In genomic region chr8:71660325-71661120, GRCm38 (mm10) we compare ENCODE assay signal across 7 mouse cellular contexts. TPM values are rescaled to one million over a fixed set of nuclear protein-coding genes. Genes with fewer than 3 reads are reported as not detected.
DNase-seq lines count a peak whose midpoint lies in the region; ATAC-seq lines count a peak whose summit lies in the region.

No protein-coding gene starts in this region.

- no peak overlapping the region for H3K4me2 ChIP-seq in intestine, embryonic 16.5 days (ENCODE audit: low read depth, low read length)
- no peak overlapping the region for H3K4me2 ChIP-seq in midbrain, embryonic 12.5 days (replicated peaks)

- intact Hi-C loops in gastrocnemius, postnatal 14 days (cut with DNase I; ENCODE audit: low total_unique reads): loop anchor here (2.0 kb wide), 1 partner anchor 96 kb away; no protein-coding TSS in a partner anchor
- intact Hi-C loops in left cerebral cortex, postnatal 4 days (cut with DNase I): loop anchor here (10.0 kb wide), 1 partner anchor 96 kb away; the partner anchor contains the start of genes Nxnl1 and Slc27a1

- no peaks in the 10 kb centered on the region for H3K36me3 ChIP-seq in intestine, embryonic 16.5 days (ENCODE audit: control insufficient read depth, insufficient read depth, low read length)
- H3K36me3 ChIP-seq in midbrain, embryonic 12.5 days: no peaks in the 10 kb centered on the region

- peaks cover 25% of the 10 kb centered on the region for H3K27me3 ChIP-seq in intestine, embryonic 16.5 days (replicated peaks; ENCODE audit: control insufficient read depth, insufficient read depth, low read length)
- H3K27me3 ChIP-seq in midbrain, embryonic 12.5 days: peaks cover 92% of the 10 kb centered on the region

- ATAC-seq in intestine, embryonic 16.5 days: peak; percentile 40
- peak; percentile 67 for ATAC-seq in midbrain, embryonic 12.5 days (ENCODE audit: low FRiP score, low read depth)

- no peak overlapping the region for H3K4me3 ChIP-seq in intestine, embryonic 16.5 days (ENCODE audit: low read length)
- no peak overlapping the region for H3K4me3 ChIP-seq in midbrain, embryonic 12.5 days

- peaks cover 12% of the 10 kb centered on the region; the same call in 1 of the 2 replicates for H3K4me1 ChIP-seq in intestine, embryonic 16.5 days (ENCODE audit: control insufficient read depth, insufficient read depth, low read length)
- peaks cover 11% of the 10 kb centered on the region for H3K4me1 ChIP-seq in midbrain, embryonic 12.5 days

- H3K27ac ChIP-seq in intestine, embryonic 16.5 days (ENCODE audit: low read length): no peak overlapping the region
- no peak overlapping the region for H3K27ac ChIP-seq in midbrain, embryonic 12.5 days (replicated peaks)

- 8% methylated on average over 36 of the region's 36 CpGs for WGBS in intestine, embryonic 16.5 days
- WGBS in midbrain, embryonic 12.5 days: 7% methylated on average over 36 of the region's 36 CpGs

- H3K9ac ChIP-seq in intestine, embryonic 16.5 days (ENCODE audit: low read depth, low read length): no peak overlapping the region
- no peak overlapping the region for H3K9ac ChIP-seq in midbrain, embryonic 12.5 days (replicated peaks)

- peak; percentile 85 to 89 for DNase-seq in adrenal gland, adult 18-20 months (ENCODE audit: low spot score in 2 of 2)
- peak; percentile 93 for DNase-seq in embryo, embryonic 10 days (ENCODE audit: low spot score)
- peak; percentile 81 for DNase-seq in gastrocnemius, postnatal 14 days
- DNase-seq in left cerebral cortex, postnatal 4 days: peak; percentile 90
- DNase-seq in right cerebral cortex, postnatal 4 days: peak; percentile 95

- H3K9me3 ChIP-seq in intestine, embryonic 16.5 days (ENCODE audit: control insufficient read depth, low read length): no peaks in the 10 kb centered on the region
- no peaks in the 10 kb centered on the region for H3K9me3 ChIP-seq in midbrain, embryonic 12.5 days

RNA-seq across cellular contexts. Expression of gene Unc13a, which starts 11.0 kb away (rescaled TPM):
- 1 to 10 TPM; 5.9 to 7.9 TPM for total RNA-seq in adrenal gland, adult 18-20 months (2021)
- under 1 TPM; 0.18 to 0.20 TPM for total RNA-seq in gastrocnemius, postnatal 14 days (2021)
- polyA plus RNA-seq in intestine, embryonic 16.5 days (2015; fragmentation: Nextera tagmentation; extraction: Ambion mirVana): 0.98 and 1.2 TPM in 2 replicates
- 100 to 1,000 TPM; 204 to 221 TPM for total RNA-seq in left cerebral cortex, postnatal 4 days (2021)
- 12.8 and 16.9 TPM in 2 replicates for polyA plus RNA-seq in midbrain, embryonic 12.5 days (2016; fragmentation: Nextera tagmentation; extraction: Ambion mirVana)

RNA-seq across cellular contexts. Expression of gene Jak3, which starts 15.6 kb away (rescaled TPM):
- total RNA-seq in adrenal gland, adult 18-20 months (2021): 10 to 100 TPM; 11.6 to 17.3 TPM
- total RNA-seq in gastrocnemius, postnatal 14 days (2021): 1 to 10 TPM; 2.6 to 2.8 TPM
- 11.5 and 13.5 TPM in 2 replicates for polyA plus RNA-seq in intestine, embryonic 16.5 days (2015; fragmentation: Nextera tagmentation; extraction: Ambion mirVana)
- 1 to 10 TPM; 4.5 to 5.5 TPM for total RNA-seq in left cerebral cortex, postnatal 4 days (2021)
- polyA plus RNA-seq in midbrain, embryonic 12.5 days (2016; fragmentation: Nextera tagmentation; extraction: Ambion mirVana): 3.3 and 3.4 TPM in 2 replicates

RNA-seq across cellular contexts. Expression of gene Insl3, which starts 28.5 kb away (rescaled TPM):
- total RNA-seq in adrenal gland, adult 18-20 months (2021): 1 to 10 TPM; 4.3 to 5.6 TPM
- 1 to 10 TPM; 1.1 to 1.5 TPM for total RNA-seq in gastrocnemius, postnatal 14 days (2021)
- 2.4 and 2.5 TPM in 2 replicates for polyA plus RNA-seq in intestine, embryonic 16.5 days (2015; fragmentation: Nextera tagmentation; extraction: Ambion mirVana)
- total RNA-seq in left cerebral cortex, postnatal 4 days (2021): 1 to 10 TPM in 1 of 2 experiments, under 1 TPM in 1; 0.70 to 1.6 TPM
- not detected in 2 replicates for polyA plus RNA-seq in midbrain, embryonic 12.5 days (2016; fragmentation: Nextera tagmentation; extraction: Ambion mirVana)

RNA-seq across cellular contexts. Expression of gene B3gnt3, which starts 41.1 kb away (rescaled TPM):
- total RNA-seq in adrenal gland, adult 18-20 months (2021): 1 to 10 TPM; 3.5 to 4.3 TPM
- total RNA-seq in gastrocnemius, postnatal 14 days (2021): 1 to 10 TPM; 5.2 to 5.5 TPM
- 19.2 and 20.9 TPM in 2 replicates for polyA plus RNA-seq in intestine, embryonic 16.5 days (2015; fragmentation: Nextera tagmentation; extraction: Ambion mirVana)
- under 1 TPM; 0.22 to 0.36 TPM for total RNA-seq in left cerebral cortex, postnatal 4 days (2021)
- polyA plus RNA-seq in midbrain, embryonic 12.5 days (2016; fragmentation: Nextera tagmentation; extraction: Ambion mirVana): 0.55 and 0.66 TPM in 2 replicates

RNA-seq across cellular contexts. Expression of gene Colgalt1, which starts 49.7 kb away (rescaled TPM):
- 10 to 100 TPM; 48.4 to 61.1 TPM for total RNA-seq in adrenal gland, adult 18-20 months (2021)
- total RNA-seq in gastrocnemius, postnatal 14 days (2021): 10 to 100 TPM; 35.6 to 39.3 TPM
- polyA plus RNA-seq in intestine, embryonic 16.5 days (2015; fragmentation: Nextera tagmentation; extraction: Ambion mirVana): 68.0 and 70.5 TPM in 2 replicates
- total RNA-seq in left cerebral cortex, postnatal 4 days (2021): 10 to 100 TPM; 88.2 to 88.6 TPM
- polyA plus RNA-seq in midbrain, embryonic 12.5 days (2016; fragmentation: Nextera tagmentation; extraction: Ambion mirVana): 52.1 and 56.2 TPM in 2 replicates

Comparison
In these comparisons a context has a peak if more than half of its experiments do, and no peak if none do; other contexts are left out.
1. RNA of gene Unc13a, which starts 11.0 kb away (total RNA-seq): 204 to 221 TPM in left cerebral cortex, postnatal 4 days; 5.9 to 7.9 TPM in adrenal gland, adult 18-20 months and 0.18 to 0.20 TPM in gastrocnemius, postnatal 14 days; every median in the first group is over 10 times any median in the second.
2. Peak in every context shown above with its lines, with median percentiles within 50 percentile points of each other: DNase-seq.